Mouse (Mus musculus) layer of hippocampus, postnatal 10 days (tissue): ENCODE results near the gene Cldn20. TPM values are rescaled to one million over a fixed set of nuclear protein-coding genes. Genes with fewer than 3 reads are reported as not detected.

Experiments used
- DNase-seq, 2 experiments: peaks; one replicate each; pipeline ENCODE4 v3.0.0; 2021; ENCODE audit warnings: low spot score in 2 of 2
- total RNA-seq, 2 experiments: library from RNA; stranded (reverse); gene quantifications; 2 replicates each; pipeline ENCODE4 v1.2.3; 2021

Gene Cldn20
- total RNA-seq, 2 experiments from 2014 or later = 0.74 to 0.98 TPM

- no peak for DNase-seq
These were observed 4.4 kb upstream of the Cldn20 start for GRCm38 (mm10) chr17:3527841-3528471.

- no peak for DNase-seq
These were observed 2.8 kb upstream of the Cldn20 start for GRCm38 (mm10) chr17:3529523-3529922.

GRCm38 (mm10) chr17:3530549-3530948, 1.8 kb upstream of the Cldn20 start:
- DNase-seq = no peak

- no peak for DNase-seq
These were observed 713 bp upstream of the Cldn20 start for GRCm38 (mm10) chr17:3531641-3532040.

GRCm38 (mm10) chr17:3533425-3533824, 1.1 kb downstream of the Cldn20 start:
- peak; percentile 30 to 47 for DNase-seq

GRCm38 (mm10) chr17:3540304-3540703, 8.0 kb downstream of the Cldn20 start:
- DNase-seq = no peak

GRCm38 (mm10) chr17:3541033-3541432, 8.7 kb downstream of the Cldn20 start:
- DNase-seq = no peak

- DNase-seq = no peak
These were observed 15.4 kb downstream of the Cldn20 start for GRCm38 (mm10) chr17:3547725-3548124.

GRCm38 (mm10) chr17:3556251-3556650, 23.9 kb downstream of the Cldn20 start:
- no peak for DNase-seq

GRCm38 (mm10) chr17:3557331-3558311, 25.3 kb downstream of the Cldn20 start, which contains the start of gene Tfb1m:
Tfb1m (minus strand) TSS chr17:3557781.
- DNase-seq = peak; percentile 96 to 97

GRCm38 (mm10) chr17:3558356-3558870, 26.1 kb downstream of the Cldn20 start:
- no peak for DNase-seq

- no peak for DNase-seq
These were observed 28.2 kb downstream of the Cldn20 start for GRCm38 (mm10) chr17:3560534-3560933.

GRCm38 (mm10) chr17:3562405-3562804, 30.1 kb downstream of the Cldn20 start:
- no peak for DNase-seq

GRCm38 (mm10) chr17:3570876-3571275, 38.5 kb downstream of the Cldn20 start:
- DNase-seq = peak; percentile 86 to 88

Other genes with a start within 250 kb of the Cldn20 start
- 10 to 100 TPM; 24.2 to 29.0 TPM for gene Tiam2, start 206.0 kb upstream of the Cldn20 start, total RNA-seq
- gene Tfb1m, start 25.2 kb downstream of the Cldn20 start, total RNA-seq = 1 to 10 TPM; 5.0 to 5.4 TPM
- not detected for gene Nox3, start 163.7 kb downstream of the Cldn20 start, total RNA-seq